Mouse (Mus musculus) E14TG2a.4 (cell line): Measurements from ENCODE around the gene Dmgdh.

Experiments
- CTCF ChIP-seq: conservative IDR thresholded peaks from 2 replicates; pipeline ENCODE4 v1.5.1; 2014; ENCODE audit warnings: low read length
- POU5F1 ChIP-seq: IDR thresholded peaks from 2 replicates; pipeline ENCODE4 v1.6.1; 2014; ENCODE audit warnings: low read length, borderline replicate concordance

DNA sequence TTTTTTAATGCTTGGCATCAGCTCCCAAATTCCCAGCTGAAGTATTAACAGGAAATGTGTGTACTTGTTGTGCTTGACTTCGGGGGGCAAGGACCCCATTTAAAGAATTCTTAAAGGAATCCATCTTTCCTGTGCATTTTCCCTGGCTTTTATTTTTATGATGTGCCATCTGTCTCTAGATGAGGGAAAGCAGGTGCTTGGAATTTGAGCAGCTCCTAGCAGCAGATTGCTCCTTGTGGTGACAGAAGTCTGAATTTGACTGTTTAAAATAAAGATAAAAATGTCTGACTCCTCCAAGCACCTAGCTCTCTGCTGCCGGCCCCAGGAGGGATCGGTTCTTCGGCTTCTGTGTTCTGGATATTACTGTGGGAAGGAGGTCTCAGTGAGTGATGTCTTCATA, 47.7 kb downstream of the Dmgdh start:
- TF ChIP-seq CTCF (no peak), POU5F1 (no peak)
